Mouse (Mus musculus): ENCODE measurements at regions not wholly inside any gene's neighbourhood (a gene's known extent, or its start where the extent isn't known, plus 50 kb on each side); places are given as distances from the start of the nearest gene placed in this dataset.

DNA sequence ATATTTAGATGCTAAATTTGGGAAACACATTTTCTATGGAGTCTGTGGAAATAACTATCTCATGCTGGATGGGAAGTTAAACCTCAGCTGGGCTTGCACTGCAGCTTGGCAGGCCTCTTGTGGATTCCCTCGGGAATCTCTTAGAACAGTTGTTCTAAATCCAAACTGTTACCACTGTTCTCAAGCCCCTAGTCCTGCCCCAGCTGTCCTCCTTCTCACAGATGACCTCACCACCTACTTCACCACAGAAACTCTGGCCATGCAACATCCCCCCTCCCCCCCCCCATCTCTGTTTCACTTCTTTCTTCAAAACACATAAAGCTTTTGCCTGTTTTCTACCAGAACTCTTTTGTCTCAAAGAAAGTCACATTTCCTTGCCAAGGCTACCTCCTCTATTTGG lies 136.6 kb upstream of the Wdr44 start:
- peak; percentile 30 for DNase-seq

DNA sequence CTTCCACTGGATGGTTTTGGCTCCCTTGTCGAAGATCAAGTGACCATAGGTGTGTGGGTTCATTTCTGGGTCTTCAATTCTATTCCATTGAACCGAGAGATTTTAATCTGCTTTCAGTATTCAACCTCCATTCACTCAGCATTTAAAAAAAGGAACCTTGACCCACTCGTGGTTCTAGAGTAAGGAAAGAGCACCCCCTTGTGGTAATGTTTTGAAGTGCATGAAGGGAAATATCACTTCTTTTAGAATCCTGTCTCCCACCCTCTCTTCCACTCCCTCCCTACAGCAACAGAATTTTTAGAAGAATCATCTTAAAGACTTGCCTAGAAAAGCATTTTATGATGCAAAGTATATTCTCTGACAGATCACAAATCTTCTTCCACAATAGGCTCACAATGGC lies 127.3 kb upstream of the Wdr44 start:
- peak; percentile 53 for DNase-seq
